Mouse (Mus musculus) lung, embryonic 16.5 days (tissue): ENCODE measurements at regions not wholly inside any gene's neighbourhood (a gene's known extent, or its start where the extent isn't known, plus 50 kb on each side); places are given as distances from the start of the nearest gene placed in this dataset.

Experiments
- ATAC-seq: fragments of 200-750 bp; cut with Nextera tagmentation; 2 replicates; pipeline ENCODE4 v1.8.0; 2017; ENCODE audit warnings: low read depth, mild to moderate bottlenecking, moderate library complexity
- H3K27ac ChIP-seq: fragments of 300-500 bp; sonication (generic); 2 replicates; pipeline ENCODE4 v1.5.1; 2014; ENCODE audit warnings: mild to moderate bottlenecking, control low read depth, low read length
- H3K27me3 ChIP-seq: fragments of 300-500 bp; sonication (generic); 2 replicates; pipeline ENCODE4 v1.6.1; 2014; ENCODE audit warnings: low read depth, low read length, mixed read lengths; ENCODE audit not compliant: control insufficient read depth, insufficient read depth
- H3K36me3 ChIP-seq: fragments of 300-500 bp; sonication (generic); 2 replicates; pipeline ENCODE4 v1.6.1; 2014; ENCODE audit warnings: low read length; ENCODE audit not compliant: control insufficient read depth, insufficient read depth
- H3K4me1 ChIP-seq: fragments of 300-500 bp; sonication (generic); replicated peaks from 2 replicates; pipeline ENCODE4 v1.6.1; 2014; ENCODE audit warnings: low read length, mixed read lengths; ENCODE audit not compliant: control insufficient read depth, insufficient read depth
- H3K4me2 ChIP-seq: fragments of 300-500 bp; sonication (generic); 2 replicates; pipeline ENCODE4 v1.6.1; 2014; ENCODE audit warnings: low read depth, low read length, control low read depth
- H3K4me3 ChIP-seq: fragments of 300-500 bp; sonication (generic); 2 replicates; pipeline ENCODE4 v1.5.1; 2014; ENCODE audit warnings: mild to moderate bottlenecking, low read length, control low read depth
- H3K9ac ChIP-seq: fragments of 300-500 bp; sonication (generic); 2 replicates; pipeline ENCODE4 v1.6.1; 2014; ENCODE audit warnings: low read length, control low read depth
- H3K9me3 ChIP-seq: fragments of 300-500 bp; sonication (generic); 2 replicates; pipeline ENCODE4 v1.6.1; 2016; ENCODE audit warnings: low read length; ENCODE audit not compliant: control insufficient read depth
- WGBS: fragments of 180-500 bp; shearing (Covaris S2); extraction: QIAGEN DNeasy Blood & Tissue Kit; methylation state at CpG from one replicate; pipeline ENCODE4 v1.1.7; 2014; 5-methylcytosine and 5-hydroxymethylcytosine counted together

DNA sequence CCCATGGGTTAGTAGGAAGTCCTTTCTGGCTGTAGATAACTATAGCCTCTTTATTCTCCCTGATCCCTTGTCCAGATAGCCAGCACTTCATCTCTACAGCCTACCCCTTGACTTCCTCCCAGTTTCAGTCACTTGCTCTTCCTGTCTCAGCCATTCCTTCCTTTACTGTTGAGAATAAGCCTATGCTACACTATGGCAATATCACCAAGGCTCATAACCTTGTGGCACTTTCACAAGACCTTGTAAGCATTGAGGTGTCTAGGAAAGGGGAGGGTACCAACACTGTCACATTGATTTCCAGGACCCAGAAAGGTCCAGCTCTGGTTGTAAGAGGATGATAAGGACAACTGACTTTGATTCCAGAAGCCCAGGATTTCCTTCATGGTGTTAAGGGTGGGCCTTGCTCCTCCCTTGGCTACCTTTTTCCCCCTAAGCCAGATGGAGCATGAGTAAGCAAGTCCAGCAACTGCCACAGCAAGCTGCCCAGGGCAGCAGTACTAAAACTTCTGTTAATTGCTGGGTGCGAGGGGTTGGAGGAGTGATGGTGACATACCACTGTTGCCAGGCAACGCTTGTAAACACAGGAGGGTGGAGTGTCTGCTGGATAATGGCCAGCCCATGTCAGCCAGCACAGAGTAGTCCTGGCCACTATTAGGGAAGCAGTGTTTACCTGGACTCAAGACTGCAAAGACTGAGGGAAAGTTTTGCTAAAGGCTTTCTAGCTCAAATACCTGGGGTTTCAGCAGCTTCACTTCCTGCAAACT is 75.7 kb downstream of the Ankrd16 start:
- H3K9ac ChIP-seq, result no peak overlapping the region
- no peaks in the 10 kb centered on the region for H3K9me3 ChIP-seq
- H3K4me3 ChIP-seq, result no peak overlapping the region
- peak; percentile 78 for ATAC-seq
- no peaks in the 10 kb centered on the region for H3K27me3 ChIP-seq
- H3K27ac ChIP-seq, result no peak overlapping the region
- WGBS, result 13% methylated on average over 2 of the region's 2 CpGs
- H3K4me2 ChIP-seq, result no peak overlapping the region
- H3K36me3 ChIP-seq, result no peaks in the 10 kb centered on the region
- no peaks in the 10 kb centered on the region for H3K4me1 ChIP-seq

DNA sequence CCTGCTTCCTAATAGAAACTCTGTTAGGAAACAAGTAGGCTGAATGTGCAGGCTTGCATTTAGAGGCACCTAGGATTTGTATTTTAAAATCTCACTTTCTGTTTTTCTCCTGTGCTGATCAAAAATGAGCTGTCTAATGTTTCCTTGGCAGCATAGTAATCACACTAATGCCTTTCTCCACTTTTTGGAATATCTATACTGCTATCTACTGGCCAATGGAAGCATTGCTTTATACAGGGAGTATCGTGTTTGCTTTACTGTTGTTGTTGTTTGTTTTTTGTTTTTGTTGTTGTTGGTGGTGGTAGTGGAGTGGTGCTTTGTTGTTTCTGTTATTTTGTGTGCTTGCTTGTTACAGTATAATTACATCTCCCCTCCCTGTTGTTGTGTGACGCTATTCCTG is 92.3 kb downstream of the Ankrd16 start:
- H3K36me3 ChIP-seq, result no peaks in the 10 kb centered on the region
- no peak overlapping the region for H3K4me2 ChIP-seq
- 32% methylated on average over 2 of the region's 2 CpGs for WGBS
- H3K4me3 ChIP-seq, result no peak overlapping the region
- no peaks in the 10 kb centered on the region for H3K4me1 ChIP-seq
- H3K9ac ChIP-seq, result no peak overlapping the region
- H3K9me3 ChIP-seq, result peaks cover 6% of the 10 kb centered on the region
- H3K27me3 ChIP-seq, result no peaks in the 10 kb centered on the region
- ATAC-seq, result no peak
- no peak overlapping the region for H3K27ac ChIP-seq

DNA sequence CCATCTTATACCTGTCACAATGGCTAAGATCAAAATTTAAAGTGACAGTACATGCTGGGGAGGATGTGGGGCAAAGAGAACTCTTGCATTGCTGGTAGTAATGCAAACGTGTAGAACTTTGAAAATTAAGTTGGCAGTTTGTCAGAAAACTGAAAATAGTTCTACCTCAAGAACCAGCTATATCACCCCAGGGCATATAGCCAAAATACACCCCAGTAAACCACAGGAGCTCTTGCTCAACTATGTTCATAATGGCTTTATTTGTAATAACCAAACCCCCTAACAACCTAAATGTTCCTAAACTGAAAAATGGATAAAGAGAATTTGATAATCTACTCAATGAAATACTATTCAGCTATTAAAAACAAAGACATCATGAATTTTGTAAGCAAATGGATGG is 102.3 kb downstream of the Ankrd16 start:
- Histone ChIP-seq H3K4me2 (no peak overlapping the region), H3K4me3 (no peak overlapping the region), H3K27me3 (no peaks in the 10 kb centered on the region), H3K36me3 (no peaks in the 10 kb centered on the region), H3K9me3 (no peaks in the 10 kb centered on the region), H3K4me1 (no peaks in the 10 kb centered on the region), H3K27ac (no peak overlapping the region), H3K9ac (no peak overlapping the region)
- no peak for ATAC-seq
- WGBS, result 25% methylated on average over 1 of the region's 1 CpGs

DNA sequence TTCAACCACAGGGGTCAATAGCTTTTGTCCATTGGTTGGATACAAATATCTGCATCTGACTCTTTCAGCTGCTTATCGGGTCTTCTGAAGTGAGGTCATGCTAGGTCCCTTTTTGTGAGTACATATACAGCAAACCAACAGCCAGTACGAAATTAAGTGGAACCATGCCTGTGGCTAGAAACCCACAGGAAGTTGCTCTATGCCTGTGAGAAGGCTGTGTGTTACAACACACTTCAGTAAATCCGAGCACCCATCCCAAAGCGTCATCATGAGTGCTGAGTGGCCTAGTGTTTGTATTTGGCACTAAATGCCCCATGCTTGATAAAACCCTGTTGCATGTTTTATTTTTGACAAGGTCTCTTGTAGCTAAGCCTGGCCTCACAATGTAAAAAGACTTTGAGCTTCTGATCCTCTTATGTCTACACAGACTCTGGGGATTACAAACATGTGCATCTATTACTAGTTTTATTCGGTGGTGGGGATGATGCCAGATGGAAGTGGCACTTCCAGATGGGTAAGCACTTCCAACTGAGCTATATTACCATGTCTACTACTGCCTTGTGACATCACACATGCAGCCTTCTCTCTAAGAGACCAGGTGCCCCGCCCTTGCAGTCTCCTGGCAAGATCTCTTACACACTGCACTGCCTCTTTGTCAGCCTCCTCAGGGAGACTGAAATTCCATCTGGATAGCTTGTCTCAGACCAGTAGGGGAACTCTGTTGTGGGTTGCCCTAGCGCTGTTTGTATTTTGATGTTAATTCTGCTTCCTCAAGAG is 117.3 kb downstream of the Ankrd16 start:
- H3K9me3 ChIP-seq, result no peaks in the 10 kb centered on the region
- H3K27me3 ChIP-seq, result no peaks in the 10 kb centered on the region
- no peak overlapping the region for H3K4me3 ChIP-seq
- H3K4me1 ChIP-seq, result no peaks in the 10 kb centered on the region
- no peak for ATAC-seq
- no peak overlapping the region for H3K9ac ChIP-seq
- no peak overlapping the region for H3K4me2 ChIP-seq
- WGBS, result 75% methylated on average over 7 of the region's 7 CpGs
- H3K36me3 ChIP-seq, result no peaks in the 10 kb centered on the region
- H3K27ac ChIP-seq, result no peak overlapping the region

DNA sequence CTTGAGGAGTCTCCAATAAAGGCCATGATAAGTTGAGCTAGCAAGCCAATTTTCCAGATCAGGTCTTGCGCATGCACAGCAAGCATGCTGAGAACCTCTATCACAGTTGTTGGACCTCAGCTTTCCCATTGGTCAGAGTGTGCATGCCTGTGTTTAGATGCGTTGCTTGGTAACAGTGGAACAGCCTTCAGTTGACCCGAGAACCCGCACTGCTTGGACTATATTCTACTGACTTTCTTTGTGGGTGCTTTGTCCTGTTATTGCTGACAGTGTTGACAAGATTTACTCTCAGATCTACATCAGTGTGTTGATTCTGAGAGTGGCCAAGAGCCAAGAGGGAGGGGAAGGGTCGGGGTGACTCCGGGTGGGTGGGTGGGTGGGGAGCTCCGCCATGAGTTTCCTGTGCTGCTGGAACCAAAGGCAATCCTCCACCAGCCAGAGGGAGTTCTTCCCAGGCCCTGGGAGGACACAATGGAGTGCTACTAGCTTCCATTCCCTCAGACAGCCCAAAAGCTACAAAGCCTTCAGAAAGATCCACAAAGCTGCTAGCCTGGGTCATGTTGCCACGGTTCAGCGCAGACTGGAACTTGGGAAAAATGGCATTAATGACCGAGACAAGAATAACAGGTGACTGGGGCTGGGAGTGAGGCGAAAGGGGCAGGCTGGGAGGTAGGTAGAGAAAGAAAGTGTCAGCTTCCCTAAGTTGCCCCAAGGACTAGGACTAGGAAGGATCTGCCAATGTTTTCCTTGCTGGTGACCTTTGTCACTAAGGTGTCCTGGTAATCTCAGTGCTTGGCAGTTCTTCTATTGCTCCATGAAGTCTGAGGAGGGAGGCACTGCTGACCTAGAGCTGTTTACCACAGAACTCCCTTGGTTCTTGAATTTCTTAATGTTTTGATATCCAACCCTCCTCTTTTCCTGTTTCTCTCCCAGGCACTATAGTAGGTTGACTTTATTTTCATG is 122.3 kb downstream of the Ankrd16 start:
- Histone ChIP-seq H3K36me3 (no peaks in the 10 kb centered on the region), H3K27me3 (no peaks in the 10 kb centered on the region), H3K4me2 (no peak overlapping the region), H3K4me1 (no peaks in the 10 kb centered on the region), H3K9me3 (no peaks in the 10 kb centered on the region), H3K27ac (no peak overlapping the region), H3K4me3 (no peak overlapping the region), H3K9ac (no peak overlapping the region)
- ATAC-seq, result no peak
- 63% methylated on average over 11 of the region's 11 CpGs for WGBS

DNA sequence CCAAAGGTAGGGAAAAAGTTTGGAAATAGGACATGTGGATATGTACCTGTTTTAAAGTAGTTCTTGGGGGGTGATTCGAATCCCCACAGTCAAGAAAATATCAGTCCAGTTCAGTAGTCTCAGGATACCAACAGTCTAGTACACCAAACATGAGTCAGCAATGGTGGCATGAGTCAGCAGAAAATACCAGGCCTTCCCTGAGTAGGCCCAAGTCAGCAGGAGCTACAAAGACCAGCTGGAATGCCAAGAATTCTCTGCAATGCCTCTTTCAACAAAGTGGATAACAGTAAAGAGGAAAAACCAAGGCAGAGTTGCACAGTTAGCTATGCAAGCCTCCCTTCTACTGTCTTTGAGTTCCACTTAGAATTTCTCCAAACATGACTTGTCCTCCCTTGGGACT is 137.1 kb downstream of the Ankrd16 start:
- H3K36me3 ChIP-seq, result no peaks in the 10 kb centered on the region
- H3K9me3 ChIP-seq, result no peaks in the 10 kb centered on the region
- H3K4me1 ChIP-seq, result no peaks in the 10 kb centered on the region
- H3K27ac ChIP-seq, result no peak overlapping the region
- H3K4me2 ChIP-seq, result no peak overlapping the region
- no peak for ATAC-seq
- H3K9ac ChIP-seq, result no peak overlapping the region
- WGBS, result 50% methylated on average over 1 of the region's 1 CpGs
- H3K27me3 ChIP-seq, result no peaks in the 10 kb centered on the region
- H3K4me3 ChIP-seq, result no peak overlapping the region

DNA sequence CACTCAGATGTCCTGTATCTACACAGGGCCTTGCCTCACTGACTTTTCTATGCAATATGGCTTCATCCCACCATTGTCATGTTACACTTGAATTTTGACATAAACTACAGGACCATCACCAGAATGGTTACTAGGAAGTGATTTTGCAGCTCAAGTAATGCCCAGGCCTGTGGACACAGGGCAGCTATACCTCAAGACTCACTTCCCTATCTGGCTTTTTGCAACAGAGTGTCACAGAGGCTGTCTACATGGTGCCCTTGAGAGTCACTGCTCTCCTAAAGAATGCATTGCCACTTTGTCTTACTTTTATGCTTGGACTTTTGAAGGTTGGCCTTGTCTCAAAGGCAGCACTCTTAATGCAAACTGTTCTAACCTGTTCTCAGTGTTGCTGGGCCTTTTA is 139.7 kb downstream of the Ankrd16 start:
- no peak for ATAC-seq
- H3K9me3 ChIP-seq, result no peaks in the 10 kb centered on the region
- H3K27ac ChIP-seq, result no peak overlapping the region
- H3K4me1 ChIP-seq, result no peaks in the 10 kb centered on the region
- H3K9ac ChIP-seq, result no peak overlapping the region
- H3K27me3 ChIP-seq, result no peaks in the 10 kb centered on the region
- no peaks in the 10 kb centered on the region for H3K36me3 ChIP-seq
- no peak overlapping the region for H3K4me3 ChIP-seq
- no peak overlapping the region for H3K4me2 ChIP-seq

DNA sequence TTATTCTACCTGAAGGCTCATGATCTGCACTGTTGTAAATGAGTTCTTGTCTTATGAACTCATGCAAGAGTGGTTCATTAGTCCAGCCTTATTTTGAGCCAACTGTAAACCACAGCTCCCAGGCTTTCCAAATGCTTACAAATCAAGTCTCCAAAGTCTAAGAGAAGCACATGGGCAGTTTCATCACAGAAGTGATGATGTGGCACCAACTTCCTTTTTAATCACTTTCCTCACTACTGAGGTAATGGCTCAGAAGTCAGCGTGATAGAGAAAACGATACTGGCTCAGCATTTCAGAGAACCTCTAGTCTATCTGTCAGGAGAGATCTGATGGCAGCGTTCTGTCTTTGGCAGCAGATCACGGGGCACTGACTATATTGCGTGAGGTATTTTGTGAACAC is 140.4 kb downstream of the Ankrd16 start:
- Histone ChIP-seq H3K27me3 (no peaks in the 10 kb centered on the region), H3K9ac (no peak overlapping the region), H3K4me3 (no peak overlapping the region), H3K4me1 (no peaks in the 10 kb centered on the region), H3K4me2 (no peak overlapping the region), H3K9me3 (no peaks in the 10 kb centered on the region), H3K27ac (no peak overlapping the region), H3K36me3 (no peaks in the 10 kb centered on the region)
- ATAC-seq, result no peak
- 67% methylated on average over 5 of the region's 5 CpGs for WGBS

DNA sequence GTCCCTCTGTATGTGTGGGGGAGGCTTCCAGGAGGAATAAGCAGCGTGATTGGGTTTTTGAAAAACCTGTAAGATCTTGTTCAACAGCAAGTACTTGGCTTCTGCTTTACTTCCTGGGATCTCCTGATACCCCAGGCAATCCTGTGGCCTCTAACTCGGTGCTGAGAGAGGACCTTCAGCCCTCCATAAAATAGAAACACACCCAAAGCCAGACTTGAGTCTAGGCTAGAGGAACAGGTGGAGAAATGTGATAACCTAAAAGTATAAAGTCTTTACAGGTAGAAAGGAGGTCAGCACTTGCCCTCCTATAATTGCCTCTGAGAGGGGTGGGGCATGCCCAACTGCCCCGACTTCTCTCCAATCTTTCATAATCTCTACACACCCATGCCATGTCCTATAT is 183.1 kb downstream of the Ankrd16 start:
- ATAC-seq, result no peak
- no peak overlapping the region for H3K27ac ChIP-seq
- no peaks in the 10 kb centered on the region for H3K27me3 ChIP-seq
- H3K9ac ChIP-seq, result no peak overlapping the region
- no peaks in the 10 kb centered on the region for H3K4me1 ChIP-seq
- no peak overlapping the region for H3K4me3 ChIP-seq
- H3K9me3 ChIP-seq, result no peaks in the 10 kb centered on the region
- H3K36me3 ChIP-seq, result no peaks in the 10 kb centered on the region
- WGBS, result 68% methylated on average over 3 of the region's 3 CpGs
- no peak overlapping the region for H3K4me2 ChIP-seq
